Comparison of ENCODE assay signal across 35 mouse cellular contexts in the genomic region with DNA sequence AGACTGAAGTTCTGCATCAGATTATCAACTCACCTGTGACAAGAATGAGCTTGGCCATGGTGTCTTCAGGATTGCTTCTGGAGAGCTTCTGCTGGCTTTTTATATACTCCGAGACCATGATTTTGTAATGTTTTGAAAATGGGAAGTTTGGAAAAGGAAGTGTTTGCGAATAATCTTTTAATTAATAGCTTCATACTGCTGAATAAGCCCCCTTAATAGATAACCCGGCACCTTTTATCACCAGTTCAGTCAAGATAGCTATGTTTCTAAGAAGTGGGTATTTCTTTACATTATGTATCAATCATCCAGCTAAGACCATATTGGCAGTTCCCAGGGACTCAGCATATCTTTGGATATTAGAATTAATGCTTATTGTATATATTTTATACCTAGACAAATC. TPM values are rescaled to one million over a fixed set of nuclear protein-coding genes. Genes with fewer than 3 reads are reported as not detected.
DNase-seq lines count a peak whose midpoint lies in the region; ATAC-seq and TF ChIP-seq lines count a peak whose summit lies in the region.
"Had no signal": no experiment of that assay in that cellular context is flagged by ENCODE, and none has a peak within 500 bp of the region (broad histone marks: within the 10 kb centered on the region; RNA-seq: fewer than 3 reads in every experiment).

TSS of gene Chil3 (minus strand) at position 101 of the 400 bp plus-strand sequence.

- H3K4me1 ChIP-seq in liver, embryonic 16.5 days (ENCODE audit: control insufficient read depth, low read depth, low read length) = no peaks in the 10 kb centered on the region
- H3K4me1 ChIP-seq in liver, embryonic 11.5 days (replicated peaks; ENCODE audit: control insufficient read depth, insufficient read depth, low read length) = no peaks in the 10 kb centered on the region
- peaks cover 2% of the 10 kb centered on the region for H3K4me1 ChIP-seq in bone marrow, adult 2 months (ENCODE audit: control insufficient read depth, insufficient read depth, low read length)
- H3K4me1 ChIP-seq: heart, embryonic 10.5 days; heart, embryonic 15.5 days; hindbrain, embryonic 12.5 days; limb, embryonic 12.5 days; liver, embryonic 13.5 days; megakaryocyte, embryonic 14.5 days; neural tube, embryonic 15.5 days had no signal

- no peaks in the 10 kb centered on the region for H3K27me3 ChIP-seq in liver, embryonic 16.5 days (ENCODE audit: control insufficient read depth, insufficient read depth, low read depth, low read length)
- H3K27me3 ChIP-seq in liver, embryonic 11.5 days (replicated peaks; ENCODE audit: control insufficient read depth, insufficient read depth, low read length) = no peaks in the 10 kb centered on the region
- H3K27me3 ChIP-seq: forebrain, embryonic 13.5 days; heart, embryonic 15.5 days; hindbrain, embryonic 12.5 days; limb, embryonic 12.5 days; liver, embryonic 13.5 days; megakaryocyte, embryonic 14.5 days; neural tube, embryonic 15.5 days had no signal

- no peak for TF ChIP-seq CTCF in bone marrow, adult 2 months (IDR thresholded peaks at IDR 0.05; ENCODE audit: control insufficient read depth, insufficient read depth, low read length)

- DNase-seq in liver, embryonic 11.5 days (ENCODE audit: low spot score) = no peak
- no peak for DNase-seq in ovary, postnatal 14 days (ENCODE audit: low spot score)
- DNase-seq in embryo, embryonic 10.5 days (ENCODE audit: low spot score) = no peak
- DNase-seq: adrenal gland, adult 8-10 months; cerebellum, adult 11-12 months; cerebellum, adult 9-11 months; gastrocnemius, postnatal 10 days; heart, adult 11 months; kidney, postnatal 14 days; liver, embryonic 13.5 days; lung, postnatal 10 days; midbrain, embryonic 14.5 days; right cerebral cortex, adult 18-20 months; right cerebral cortex, postnatal 4 days; thymus, adult 18-20 months; thymus, postnatal 25 days had no signal

- H3K27ac ChIP-seq in liver, embryonic 16.5 days (ENCODE audit: low read length) = no peak within 1 kb of the TSS
- no peak within 1 kb of the TSS for H3K27ac ChIP-seq in liver, embryonic 11.5 days (ENCODE audit: low read depth, low read length)
- H3K27ac ChIP-seq in bone marrow, adult 2 months (ENCODE audit: control insufficient read depth, insufficient read depth, low read depth, low read length, poor library complexity) = no peak within 1 kb of the TSS
- H3K27ac ChIP-seq: forebrain, embryonic 13.5 days; heart, embryonic 10.5 days; heart, embryonic 15.5 days; hindbrain, embryonic 12.5 days; left cerebral cortex, adult 2 months; limb, embryonic 12.5 days; liver, embryonic 13.5 days; neural tube, embryonic 15.5 days; stomach, postnatal 0 days had no signal

- H3K4me3 ChIP-seq in liver, embryonic 16.5 days (ENCODE audit: low read depth, low read length) = no peak within 1 kb of the TSS
- no peak within 1 kb of the TSS for H3K4me3 ChIP-seq in liver, embryonic 11.5 days (ENCODE audit: low read depth, low read length)
- peak within 1 kb of the TSS; percentile 26 for H3K4me3 ChIP-seq in bone marrow, adult 2 months (replicated peaks; ENCODE audit: control insufficient read depth, low read depth, low read length)
- H3K4me3 ChIP-seq: forebrain, embryonic 13.5 days; heart, embryonic 10.5 days; heart, embryonic 15.5 days; hindbrain, embryonic 12.5 days; left cerebral cortex, adult 2 months; limb, embryonic 12.5 days; liver, embryonic 13.5 days; megakaryocyte, embryonic 14.5 days; neural tube, embryonic 15.5 days had no signal

- no peaks in the 10 kb centered on the region for H3K36me3 ChIP-seq in liver, embryonic 16.5 days (ENCODE audit: control insufficient read depth, insufficient read depth)
- H3K36me3 ChIP-seq in liver, embryonic 11.5 days (ENCODE audit: control insufficient read depth, insufficient read depth, low read length) = no peaks in the 10 kb centered on the region
- H3K36me3 ChIP-seq: G1E; heart, embryonic 10.5 days; heart, embryonic 15.5 days; hindbrain, embryonic 12.5 days; limb, embryonic 12.5 days; liver, embryonic 13.5 days; neural tube, embryonic 15.5 days had no signal

- H3K4me2 ChIP-seq in liver, embryonic 16.5 days (ENCODE audit: low read depth, low read length) = no peak within 1 kb of the TSS
- no peak within 1 kb of the TSS for H3K4me2 ChIP-seq in liver, embryonic 11.5 days
- H3K4me2 ChIP-seq: forebrain, embryonic 13.5 days; heart, embryonic 15.5 days; hindbrain, embryonic 12.5 days; limb, embryonic 12.5 days; liver, embryonic 13.5 days; neural tube, embryonic 15.5 days had no signal

- H3K9me3 ChIP-seq in liver, embryonic 16.5 days (replicated peaks; ENCODE audit: control insufficient read depth, low read length) = no peaks in the 10 kb centered on the region
- no peaks in the 10 kb centered on the region; the same call in 1 of the 2 replicates for H3K9me3 ChIP-seq in liver, embryonic 11.5 days (ENCODE audit: control insufficient read depth, low read length)
- H3K9me3 ChIP-seq: forebrain, embryonic 13.5 days; G1E; heart, embryonic 10.5 days; megakaryocyte, embryonic 14.5 days had no signal

- TF ChIP-seq POLR2A in bone marrow, adult 2 months (IDR thresholded peaks at IDR 0.05; ENCODE audit: borderline replicate concordance, control insufficient read depth, low read depth, low read length) = peak; percentile 7; the same call in 1 of the 2 replicates

- 52% methylated on average over 3 of the region's 3 CpGs for WGBS in liver, embryonic 16.5 days (ENCODE audit: insufficient replicate concordance)
- WGBS in liver, embryonic 11.5 days = 68% methylated on average over 3 of the region's 3 CpGs
- 48% methylated on average over 3 of the region's 3 CpGs for WGBS in bone marrow, adult 2 months

- no peak for ATAC-seq in liver, embryonic 16.5 days (ENCODE audit: low read depth)
- no peak for ATAC-seq in liver, embryonic 11.5 days (replicated peaks; ENCODE audit: low FRiP score)
- ATAC-seq in granulocyte monocyte progenitor cell, adult 5-6 weeks (replicated peaks; ENCODE audit: poor library complexity, severe bottlenecking) = no peak
- ATAC-seq in monocyte, adult 5-6 weeks (replicated peaks; ENCODE audit: insufficient number of reproducible peaks, low FRiP score, low TSS enrichment, poor library complexity, severe bottlenecking) = no peak
- ATAC-seq: forebrain, embryonic 13.5 days; intestine, postnatal 0 days had no signal

- no peak within 1 kb of the TSS for H3K9ac ChIP-seq in liver, embryonic 16.5 days (ENCODE audit: low read depth, low read length)
- H3K9ac ChIP-seq in liver, embryonic 11.5 days (ENCODE audit: low read depth, low read length) = no peak within 1 kb of the TSS
- H3K9ac ChIP-seq: forebrain, embryonic 13.5 days; heart, embryonic 15.5 days; hindbrain, embryonic 12.5 days; limb, embryonic 12.5 days; liver, embryonic 13.5 days; neural tube, embryonic 15.5 days had no signal

RNA-seq across cellular contexts. Expression of gene Chil3, which starts in this region (rescaled TPM):
- 26.9 and 37.6 TPM in 2 replicates for polyA plus RNA-seq in liver, embryonic 16.5 days (2015; fragmentation: Nextera tagmentation; extraction: Ambion mirVana)
- polyA plus RNA-seq in liver, embryonic 11.5 days (2014; fragmentation: Nextera tagmentation; extraction: Ambion mirVana) = not detected in 2 replicates
- 120 and 448 TPM in 2 replicates for polyA plus RNA-seq in bone marrow, adult 2 months (2011; ENCODE audit: insufficient read depth, insufficient read length, low replicate concordance, missing spikeins)
- total RNA-seq in granulocyte monocyte progenitor cell, adult 5-6 weeks (2014; fragmentation: Nextera tagmentation) = 0.41 and 51.7 TPM in 2 replicates
- 63.3 and 79.3 TPM in 2 replicates for total RNA-seq in granulocyte monocyte progenitor cell, adult 5-6 weeks (2017)
- total RNA-seq in monocyte, adult 5-6 weeks (2017) = 20.3 to 46.6 TPM (median 38.3 TPM) in 3 replicates
- total RNA-seq: G1E; layer of hippocampus, adult 18-20 months; layer of hippocampus, postnatal 14 days; left cerebral cortex, postnatal 25 days had no signal
- polyA plus RNA-seq: forebrain, embryonic 13.5 days; G1E; heart, embryonic 10.5 days; hindbrain, embryonic 12.5 days; kidney, embryonic 14.5 days; limb, embryonic 12.5 days; midbrain, embryonic 14.5 days; neural tube, embryonic 15.5 days had no signal

Comparison
In these comparisons a context has a peak if more than half of its experiments do, and no peak if none do; other contexts are left out.
1. RNA of gene Chil3 (polyA plus RNA-seq): 120 to 448 TPM in bone marrow, adult 2 months and 26.9 to 37.6 TPM in liver, embryonic 16.5 days; not detected in liver, embryonic 11.5 days; every median in the first group is over 10 times any median in the second.